Mouse (Mus musculus) liver, postnatal 0 days (tissue): ENCODE measurements around the gene Senp6. TPM values are rescaled to one million over a fixed set of nuclear protein-coding genes. Genes with fewer than 3 reads are reported as not detected.

Source experiments
- ATAC-seq: fragments of 200-750 bp; cut with Nextera tagmentation; 2 replicates; pipeline ENCODE4 v1.8.0; 2017; ENCODE audit warnings: mild to moderate bottlenecking, moderate library complexity
- DNase-seq: peaks from one replicate; pipeline ENCODE4 v3.0.0-alpha.2; 2016
- H3K27ac ChIP-seq: fragments of 300-500 bp; sonication (generic); 2 replicates; pipeline ENCODE4 v1.5.1; 2014; ENCODE audit warnings: antibody characterized with exemption, moderate library complexity, mild to moderate bottlenecking, low read depth
- H3K27me3 ChIP-seq: fragments of 300-500 bp; sonication (generic); 2 replicates; pipeline ENCODE4 v1.6.1; 2014; ENCODE audit warnings: low read length, control low read depth, mixed read lengths; ENCODE audit not compliant: insufficient read depth
- H3K36me3 ChIP-seq: fragments of 300-500 bp; sonication (generic); replicated peaks from 2 replicates; pipeline ENCODE4 v1.6.1; 2014; ENCODE audit warnings: mild to moderate bottlenecking, control low read depth, low read length, moderate library complexity, mixed read lengths; ENCODE audit not compliant: insufficient read depth
- H3K4me1 ChIP-seq: fragments of 300-500 bp; sonication (generic); 2 replicates; pipeline ENCODE4 v1.6.1; 2014; ENCODE audit warnings: antibody characterized with exemption, mild to moderate bottlenecking, control low read depth; ENCODE audit not compliant: insufficient read depth
- H3K4me2 ChIP-seq: fragments of 300-500 bp; sonication (generic); 2 replicates; pipeline ENCODE4 v1.6.1; 2014; ENCODE audit warnings: low read depth, mild to moderate bottlenecking, low read length, moderate library complexity, mixed read lengths
- H3K4me3 ChIP-seq: fragments of 300-500 bp; sonication (generic); 2 replicates; pipeline ENCODE4 v1.5.1; 2014; ENCODE audit warnings: low read depth, low read length
- H3K9ac ChIP-seq: fragments of 300-500 bp; sonication (generic); replicated peaks from 2 replicates; pipeline ENCODE4 v1.6.1; 2014; ENCODE audit warnings: mild to moderate bottlenecking, moderate library complexity
- H3K9me3 ChIP-seq: fragments of 300-500 bp; sonication (generic); 2 replicates; pipeline ENCODE4 v1.6.1; 2016; ENCODE audit warnings: mild to moderate bottlenecking, control low read depth, low read length, mixed read lengths
- CTCF ChIP-seq: sonication (generic); IDR thresholded peaks from 2 replicates; pipeline ENCODE4 v1.5.1; 2016; ENCODE audit warnings: antibody characterized with exemption, low read depth
- EP300 ChIP-seq: IDR thresholded peaks from 2 replicates; pipeline ENCODE4 v1.6.1; 2016; ENCODE audit warnings: antibody characterized with exemption, low read depth, mild to moderate bottlenecking
- WGBS: fragments of 180-500 bp; shearing (Covaris S2); extraction: QIAGEN DNeasy Blood & Tissue Kit; methylation state at CpG from one replicate; pipeline ENCODE4 v1.1.7; 2014; ENCODE audit not compliant: insufficient replicate concordance; 5-methylcytosine and 5-hydroxymethylcytosine counted together
- polyA plus RNA-seq: library from polyadenylated mRNA; unstranded; fragments of >200 nt; fragmentation: Nextera tagmentation; extraction: Ambion mirVana; gene quantifications from 2 replicates; pipeline ENCODE4 v1.2.1, GENCODE M21; 2015

The Senp6 gene
- polyA plus RNA-seq, 1 experiment from 2014 or later, result 15.7 TPM

DNA sequence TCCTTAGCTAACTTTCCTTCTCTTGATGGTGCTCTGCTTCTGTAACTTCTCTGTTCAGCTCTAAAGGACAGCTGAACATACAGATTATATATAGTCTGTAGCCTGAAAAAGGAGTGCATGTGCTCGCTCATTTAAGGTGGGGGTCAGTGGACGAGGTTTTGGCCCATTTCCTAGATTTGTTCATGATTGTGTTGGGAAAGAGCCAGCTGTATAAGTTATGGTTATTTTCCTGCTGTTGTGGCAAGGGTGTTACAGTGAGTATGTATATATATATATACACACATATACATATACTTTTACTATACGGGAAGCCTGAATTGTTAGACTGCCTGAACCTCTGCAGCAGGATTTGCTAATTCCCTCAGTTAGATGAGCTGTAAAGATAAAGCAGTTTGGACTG is 22.7 kb downstream of the Senp6 start:
- no peaks in the 10 kb centered on the region for H3K9me3 ChIP-seq
- no peak for DNase-seq
- H3K9ac ChIP-seq, result no peak overlapping the region
- peaks cover 16% of the 10 kb centered on the region for H3K4me1 ChIP-seq
- no peak for ATAC-seq
- no peak overlapping the region for H3K4me2 ChIP-seq
- TF ChIP-seq EP300 (no peak), CTCF (no peak)
- no peaks in the 10 kb centered on the region for H3K27me3 ChIP-seq
- no peak overlapping the region for H3K27ac ChIP-seq
- H3K36me3 ChIP-seq, result peaks cover 10% of the 10 kb centered on the region
- H3K4me3 ChIP-seq, result no peak overlapping the region
- WGBS, result 68% methylated on average over 3 of the region's 3 CpGs

DNA sequence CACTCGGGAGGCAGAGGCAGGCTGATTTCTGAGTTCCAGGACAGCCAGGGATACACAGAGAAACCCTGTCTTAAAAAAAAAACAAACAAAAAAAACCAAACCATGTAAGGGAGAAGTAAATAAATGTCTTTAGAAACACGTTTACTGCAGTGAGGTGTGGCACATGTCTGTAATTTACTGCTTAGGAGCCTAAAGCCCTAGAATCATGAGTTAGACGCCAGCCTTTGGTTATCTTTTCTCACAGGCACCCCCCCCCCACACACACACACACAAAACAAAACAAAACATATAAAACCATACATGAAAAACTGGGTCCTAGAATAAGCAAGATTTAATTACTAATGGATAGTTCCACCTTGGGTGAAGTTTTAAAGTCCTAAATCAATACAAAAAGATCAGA is 29.6 kb downstream of the Senp6 start:
- TF ChIP-seq EP300, result no peak
- no peak for TF ChIP-seq CTCF
- 70% methylated on average over 3 of the region's 3 CpGs for WGBS
- Histone ChIP-seq H3K9me3 (no peaks in the 10 kb centered on the region), H3K4me2 (no peak overlapping the region), H3K4me1 (no peaks in the 10 kb centered on the region), H3K9ac (no peak overlapping the region), H3K4me3 (no peak overlapping the region), H3K36me3 (peaks cover 18% of the 10 kb centered on the region), H3K27ac (no peak overlapping the region), H3K27me3 (no peaks in the 10 kb centered on the region)
- ATAC-seq, result no peak
- DNase-seq, result no peak

DNA sequence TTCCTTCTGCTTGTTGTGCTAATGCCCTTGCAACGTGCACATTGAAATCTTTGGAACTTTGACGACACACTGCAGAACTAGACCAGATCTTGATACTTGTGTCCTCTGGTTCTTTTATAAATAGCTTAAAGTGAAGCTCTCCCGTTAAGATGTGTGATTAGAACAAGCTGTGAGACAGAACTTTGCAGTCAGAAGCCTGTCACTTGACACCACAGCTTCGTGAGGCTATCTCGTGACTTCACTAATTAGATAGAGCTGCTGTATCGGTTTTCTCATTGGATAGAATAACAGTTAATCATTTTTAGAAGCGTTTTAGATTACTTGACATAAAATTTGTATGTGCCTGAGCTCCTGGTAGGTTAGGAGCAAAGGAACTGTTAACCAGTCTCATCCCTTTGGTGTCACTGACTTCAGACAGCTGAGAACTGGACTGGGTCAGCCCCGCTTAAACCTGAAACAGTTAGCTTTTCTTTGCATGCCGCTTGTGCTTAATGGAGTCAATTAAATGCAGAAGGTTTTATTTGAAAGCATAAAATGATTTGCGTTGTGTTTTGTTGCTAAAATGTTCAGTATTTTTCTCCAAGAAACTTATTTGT is 79.4 kb downstream of the Senp6 start:
- no peaks in the 10 kb centered on the region for H3K9me3 ChIP-seq
- no peak overlapping the region for H3K27ac ChIP-seq
- 83% methylated on average over 10 of the region's 10 CpGs for WGBS
- H3K4me1 ChIP-seq, result no peaks in the 10 kb centered on the region
- TF ChIP-seq EP300 (no peak), CTCF (no peak)
- no peak overlapping the region for H3K4me3 ChIP-seq
- no peak for ATAC-seq
- no peak overlapping the region for H3K4me2 ChIP-seq
- H3K27me3 ChIP-seq, result no peaks in the 10 kb centered on the region
- no peak overlapping the region for H3K9ac ChIP-seq
- no peak for DNase-seq
- peaks cover 37% of the 10 kb centered on the region for H3K36me3 ChIP-seq

- 59% methylated on average over 5 of the region's 5 CpGs for WGBS
- no peaks in the 10 kb centered on the region for H3K27me3 ChIP-seq
- peaks cover 12% of the 10 kb centered on the region for H3K36me3 ChIP-seq
- TF ChIP-seq EP300 (no peak), CTCF (no peak)
- no peak overlapping the region for H3K4me2 ChIP-seq
- no peaks in the 10 kb centered on the region for H3K9me3 ChIP-seq
- ATAC-seq (no peak), DNase-seq (no peak)
- H3K4me3 ChIP-seq, result no peak overlapping the region
- H3K27ac ChIP-seq, result no peak overlapping the region
- H3K4me1 ChIP-seq, result no peaks in the 10 kb centered on the region
- H3K9ac ChIP-seq, result no peak overlapping the region
These were observed 82.9 kb downstream of the Senp6 start for GRCm38 (mm10) chr9:80149594-80149993.

DNA sequence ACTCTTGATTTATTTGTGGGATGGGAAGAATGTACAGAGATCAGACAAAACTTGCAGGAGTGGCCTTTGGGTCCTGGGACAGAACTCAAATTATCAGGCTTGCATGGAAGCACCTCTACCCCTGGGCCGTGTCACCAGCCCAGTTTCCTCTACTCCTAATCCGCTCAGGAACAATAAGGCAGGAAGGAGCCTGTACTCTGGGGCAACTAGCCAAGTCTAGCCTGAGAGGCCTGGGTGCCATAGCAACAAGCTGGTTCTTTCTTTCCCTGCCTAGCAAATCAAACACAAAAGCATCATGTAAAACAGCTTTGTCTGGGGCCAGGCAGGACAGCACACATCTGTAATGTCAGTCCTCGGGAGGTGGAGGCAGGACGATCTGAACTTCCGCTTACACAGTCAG is 88.6 kb downstream of the Senp6 start:
- no peaks in the 10 kb centered on the region for H3K27me3 ChIP-seq
- peaks cover 4% of the 10 kb centered on the region; the same call in 1 of the 2 replicates for H3K4me1 ChIP-seq
- H3K4me3 ChIP-seq, result no peak overlapping the region
- TF ChIP-seq CTCF (no peak), EP300 (no peak)
- no peaks in the 10 kb centered on the region for H3K9me3 ChIP-seq
- ATAC-seq (no peak), DNase-seq (no peak)
- H3K36me3 ChIP-seq, result no peaks in the 10 kb centered on the region
- no peak overlapping the region for H3K9ac ChIP-seq
- H3K27ac ChIP-seq, result no peak overlapping the region
- 75% methylated on average over 5 of the region's 5 CpGs for WGBS
- no peak overlapping the region for H3K4me2 ChIP-seq

DNA sequence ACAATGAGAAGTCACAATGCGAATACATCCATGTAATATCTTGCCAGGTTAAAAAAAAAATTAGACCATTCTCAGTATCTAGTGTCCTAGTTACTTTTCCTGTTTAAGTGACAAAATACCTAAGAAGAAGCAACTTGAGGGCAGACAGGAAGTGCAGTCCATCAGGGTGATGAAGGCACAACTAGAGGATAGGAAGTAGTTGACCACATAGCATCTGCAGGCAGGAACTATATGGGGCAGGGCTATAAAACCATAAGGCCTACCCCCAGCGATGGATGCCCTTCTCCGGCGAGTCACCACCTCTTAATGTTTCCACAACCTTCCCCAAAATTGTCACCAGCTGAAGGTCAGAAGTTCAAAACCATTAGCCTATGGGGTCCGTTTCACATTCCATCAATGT is 90.1 kb downstream of the Senp6 start:
- no peaks in the 10 kb centered on the region for H3K36me3 ChIP-seq
- no peak for TF ChIP-seq CTCF
- TF ChIP-seq EP300, result no peak
- H3K9me3 ChIP-seq, result no peaks in the 10 kb centered on the region
- no peak overlapping the region for H3K9ac ChIP-seq
- no peak overlapping the region for H3K27ac ChIP-seq
- WGBS, result 53% methylated on average over 5 of the region's 5 CpGs
- no peak overlapping the region for H3K4me3 ChIP-seq
- H3K4me1 ChIP-seq, result peaks cover 4% of the 10 kb centered on the region; the same call in 1 of the 2 replicates
- no peak overlapping the region for H3K4me2 ChIP-seq
- ATAC-seq (no peak), DNase-seq (no peak)
- no peaks in the 10 kb centered on the region for H3K27me3 ChIP-seq
